Mouse (Mus musculus) gastrocnemius, postnatal 25 days (tissue): ENCODE results near the gene Gm45261. TPM values are rescaled to one million over a fixed set of nuclear protein-coding genes. Genes with fewer than 3 reads are reported as not detected.

Experiments
- DNase-seq: peaks from one replicate; pipeline ENCODE4 v3.0.0; 2022
- long read RNA-seq, 2 experiments: library from polyadenylated mRNA; stranded (forward); transcript quantifications; one replicate each; pipeline ENCODE4 v2.0.0; 2021
- total RNA-seq, 2 experiments: library from RNA; stranded (reverse); gene quantifications; 1 replicate in 1 of 2; 2 replicates in 1 of 2; pipeline ENCODE4 v1.2.3; 2021

Gm45261 gene
- not detected for total RNA-seq
- long read RNA-seq, experiment 1: 0 reads
- long read RNA-seq, experiment 2: 0 reads

GRCm38 (mm10) chr1:80461348-80461747 lies at the start of gene Gm45261:
Gm45261 (minus strand) TSS chr1:80461448.
- no peak for DNase-seq

GRCm38 (mm10) chr1:80504757-80505156 lies 43.5 kb upstream of the Gm45261 start:
- DNase-seq: no peak

- DNase-seq: no peak
These were observed 42.8 kb upstream of the Gm45261 start for GRCm38 (mm10) chr1:80504081-80504480.

GRCm38 (mm10) chr1:80502456-80503165 lies 41.4 kb upstream of the Gm45261 start:
- no peak for DNase-seq

GRCm38 (mm10) chr1:80499264-80499663 lies 38.0 kb upstream of the Gm45261 start:
- no peak for DNase-seq

- DNase-seq: no peak
These were observed 35.1 kb upstream of the Gm45261 start for GRCm38 (mm10) chr1:80496360-80496759.

GRCm38 (mm10) chr1:80483419-80483818 lies 22.2 kb upstream of the Gm45261 start:
- DNase-seq: no peak

GRCm38 (mm10) chr1:80474942-80475341 lies 13.7 kb upstream of the Gm45261 start:
- no peak for DNase-seq

GRCm38 (mm10) chr1:80472395-80472794 lies 11.1 kb upstream of the Gm45261 start:
- DNase-seq: no peak

- DNase-seq: no peak
These were observed 1.3 kb downstream of the Gm45261 start for GRCm38 (mm10) chr1:80459923-80460322.

- no peak for DNase-seq
These were observed 1.8 kb downstream of the Gm45261 start for GRCm38 (mm10) chr1:80459477-80459876.

- DNase-seq: no peak
These were observed 7.3 kb downstream of the Gm45261 start for GRCm38 (mm10) chr1:80453971-80454370.

- no peak for DNase-seq
These were observed 9.2 kb downstream of the Gm45261 start for GRCm38 (mm10) chr1:80451914-80452549.

- DNase-seq: no peak
These were observed 13.7 kb downstream of the Gm45261 start for GRCm38 (mm10) chr1:80447554-80447953.

GRCm38 (mm10) chr1:80440911-80441310 lies 20.3 kb downstream of the Gm45261 start:
- DNase-seq: no peak

GRCm38 (mm10) chr1:80438506-80438905 lies 22.7 kb downstream of the Gm45261 start:
- DNase-seq: no peak

GRCm38 (mm10) chr1:80427946-80428345 lies 33.3 kb downstream of the Gm45261 start:
- no peak for DNase-seq

- DNase-seq: no peak
These were observed 33.8 kb downstream of the Gm45261 start for GRCm38 (mm10) chr1:80427425-80427824.

- no peak for DNase-seq
These were observed 36.6 kb downstream of the Gm45261 start for GRCm38 (mm10) chr1:80424666-80425065.

GRCm38 (mm10) chr1:80418321-80419045 lies 42.8 kb downstream of the Gm45261 start:
- DNase-seq: no peak

- DNase-seq: no peak
These were observed 44.9 kb downstream of the Gm45261 start for GRCm38 (mm10) chr1:80416329-80416728.

- DNase-seq: no peak
These were observed 48.7 kb downstream of the Gm45261 start for GRCm38 (mm10) chr1:80412521-80412920.
